Mouse (Mus musculus): ENCODE results near the gene Slc48a1. TPM values are rescaled to one million over a fixed set of nuclear protein-coding genes. Genes with fewer than 3 reads are reported as not detected.

Gene Slc48a1
- total RNA-seq, 2 experiments from 2014 or later: 44.5 to 47.1 TPM

DNA sequence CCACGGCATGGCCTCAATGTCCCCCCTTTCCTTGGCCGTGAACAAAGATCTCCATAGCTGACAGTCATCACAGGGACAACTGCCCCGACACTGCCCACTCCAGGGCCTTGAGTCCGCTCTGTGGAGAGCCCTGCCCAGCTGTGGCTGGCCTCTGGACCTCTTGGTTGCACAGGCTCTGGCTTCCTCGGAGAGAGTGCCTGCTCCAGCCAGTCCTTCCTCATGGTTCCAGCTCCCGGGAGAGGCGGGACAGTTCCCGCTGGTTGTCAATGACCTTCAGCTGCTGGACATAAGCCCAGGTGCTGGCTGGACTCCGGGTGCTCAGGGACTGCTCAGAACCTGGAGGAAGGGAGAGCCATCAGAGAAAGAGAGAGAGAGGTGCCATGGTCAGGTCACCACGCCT, 33.0 kb upstream of the Slc48a1 start:
- intact Hi-C loops (cut with DNase I): no loop called here

DNA sequence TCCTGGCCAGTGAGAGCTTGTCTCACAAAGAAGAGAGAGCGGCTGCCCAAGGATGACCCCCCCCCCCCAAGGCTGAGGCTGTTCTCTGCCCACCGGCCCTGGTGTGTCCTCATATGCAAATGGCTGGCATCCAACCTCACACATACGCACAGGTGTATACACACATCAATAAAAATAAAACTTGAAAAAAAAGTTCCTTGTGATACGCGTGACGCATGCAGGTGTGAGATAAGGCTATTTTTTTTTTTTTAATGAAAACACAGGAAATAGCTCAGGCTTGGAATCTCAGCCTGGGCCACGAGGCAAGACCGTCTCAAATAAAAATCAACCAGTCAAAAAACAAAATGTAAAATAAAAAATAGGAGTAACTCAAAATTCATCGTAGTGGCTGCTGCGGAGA, 32.0 kb upstream of the Slc48a1 start:
- intact Hi-C loops (cut with DNase I): no loop called here
- Histone ChIP-seq H3K27ac (no peak overlapping the region), H3K4me3 (no peak overlapping the region)
- DNase-seq: no peak
- TF ChIP-seq CTCF (IDR thresholded peaks at IDR 0.05): no peak

More for the DNA sequence above, 33.0 kb upstream of the Slc48a1 start:
- Histone ChIP-seq H3K4me3 (peak overlapping the region; percentile 48), H3K27ac (peak overlapping the region; percentile 87)
- no peak for TF ChIP-seq CTCF (IDR thresholded peaks at IDR 0.05)
- peak; percentile 89 for DNase-seq

DNA sequence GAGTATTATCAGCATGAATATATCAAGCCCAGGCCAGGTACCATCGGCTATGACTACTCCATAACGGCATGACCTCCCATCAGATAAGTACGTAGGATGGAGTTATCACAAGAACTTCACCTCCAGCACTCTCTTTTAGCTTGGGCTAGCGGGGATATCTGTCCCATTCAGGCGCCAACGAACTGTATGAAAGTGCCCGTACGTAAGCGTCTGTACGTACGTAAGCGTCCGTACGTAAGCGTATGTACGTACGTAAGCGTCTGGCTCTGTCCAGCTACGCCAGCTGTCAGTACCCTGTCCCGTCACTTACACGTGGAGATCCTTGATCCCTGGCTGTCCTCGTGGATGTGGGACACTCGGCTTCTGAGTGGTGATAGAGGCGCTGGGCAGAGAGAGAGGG, 31.6 kb upstream of the Slc48a1 start:
- Histone ChIP-seq H3K4me3 (no peak overlapping the region), H3K27ac (no peak overlapping the region)
- DNase-seq: no peak
- no peak for TF ChIP-seq CTCF (IDR thresholded peaks at IDR 0.05)
- intact Hi-C loops (cut with DNase I): no loop called here

DNA sequence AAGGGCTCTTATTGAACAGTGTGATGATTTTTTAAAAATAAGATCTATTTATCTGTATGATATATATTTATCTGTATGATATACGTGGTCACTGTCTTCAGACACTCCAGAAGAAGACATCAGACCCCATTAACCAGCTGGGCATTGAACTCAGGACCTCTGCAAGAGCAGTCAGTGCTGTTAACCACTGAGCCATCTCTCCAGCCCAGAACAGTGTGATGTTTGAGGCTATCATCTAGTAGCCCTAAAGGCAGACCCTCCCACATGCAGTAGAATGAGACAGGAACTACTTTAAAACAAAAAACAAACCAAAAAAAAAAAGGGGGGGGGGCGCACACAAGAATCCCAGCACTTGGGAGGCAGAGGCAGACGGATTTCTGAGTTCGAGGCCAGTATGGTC, 30.8 kb upstream of the Slc48a1 start:
- no peak overlapping the region for H3K4me3 ChIP-seq
- TF ChIP-seq CTCF (IDR thresholded peaks at IDR 0.05): no peak
- DNase-seq: no peak
- no peak overlapping the region for H3K27ac ChIP-seq
- intact Hi-C loops (cut with DNase I): no loop called here

DNA sequence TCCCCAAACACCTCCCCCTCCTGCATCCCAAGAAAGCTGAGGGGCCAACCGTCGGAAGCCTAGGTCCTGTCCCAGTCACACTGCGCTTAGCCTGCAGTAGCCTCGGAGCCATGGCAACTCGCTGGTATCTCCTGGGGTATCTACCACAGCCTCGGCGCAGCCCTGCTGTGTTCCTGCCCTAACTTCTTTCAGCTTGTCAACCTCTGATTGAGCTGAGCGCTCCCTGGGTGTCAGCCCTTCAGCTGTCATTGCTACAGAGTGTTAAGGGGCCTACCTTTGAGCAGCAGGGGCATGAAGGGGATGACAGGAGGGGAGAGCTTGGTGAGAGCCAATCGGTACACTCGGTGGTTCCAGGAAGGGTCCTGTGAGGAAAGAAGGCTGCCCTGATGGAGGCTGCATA, 30.0 kb upstream of the Slc48a1 start:
- Histone ChIP-seq H3K27ac (no peak overlapping the region), H3K4me3 (no peak overlapping the region)
- no peak for TF ChIP-seq CTCF (IDR thresholded peaks at IDR 0.05)
- DNase-seq: no peak
- intact Hi-C loops (cut with DNase I): no loop called here

DNA sequence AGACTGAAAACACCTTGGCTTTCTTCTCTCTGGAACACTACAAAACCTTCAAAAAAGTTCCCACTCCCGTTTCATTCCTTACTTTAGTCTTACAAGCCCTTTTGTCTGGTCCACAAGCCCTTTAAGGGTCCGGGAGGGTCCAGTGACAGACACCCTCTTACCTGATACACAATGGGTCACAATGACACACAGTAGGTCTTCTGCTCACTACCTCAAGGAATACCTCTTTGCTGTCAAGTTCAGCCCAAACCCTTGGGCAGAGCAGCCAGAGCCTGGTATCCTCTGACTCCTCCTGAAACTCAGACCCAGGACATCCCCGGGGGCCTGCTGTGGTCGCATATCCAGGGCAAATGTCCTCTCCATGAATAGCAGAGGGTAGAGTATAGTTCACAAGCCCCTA, 29.4 kb upstream of the Slc48a1 start:
- DNase-seq: no peak
- no peak overlapping the region for H3K4me3 ChIP-seq
- no peak overlapping the region for H3K27ac ChIP-seq
- TF ChIP-seq CTCF (IDR thresholded peaks at IDR 0.05): no peak
- intact Hi-C loops (cut with DNase I): no loop called here

DNA sequence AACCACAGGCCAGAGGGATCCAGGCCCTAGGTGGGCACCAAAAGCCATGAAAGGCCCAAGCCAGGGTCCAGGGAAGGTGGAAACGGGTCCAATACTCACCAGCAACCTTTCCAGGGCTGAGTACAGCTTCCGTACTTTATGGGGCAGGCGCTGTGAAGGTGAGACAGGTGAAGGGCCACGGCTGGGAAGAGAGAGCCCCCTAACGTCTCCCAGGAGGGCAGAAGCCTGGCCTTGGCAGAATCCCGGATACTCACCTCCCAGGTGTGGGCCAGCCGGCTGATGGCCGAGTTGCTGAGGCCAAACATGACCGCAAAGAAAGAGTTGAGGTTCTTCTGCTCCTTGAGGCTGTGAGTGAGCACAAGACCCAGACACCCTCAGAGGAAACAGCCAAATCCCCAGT, 28.9 kb upstream of the Slc48a1 start:
- no peak overlapping the region for H3K4me3 ChIP-seq
- TF ChIP-seq CTCF (IDR thresholded peaks at IDR 0.05): no peak
- intact Hi-C loops (cut with DNase I): no loop called here
- no peak for DNase-seq
- H3K27ac ChIP-seq: no peak overlapping the region

DNA sequence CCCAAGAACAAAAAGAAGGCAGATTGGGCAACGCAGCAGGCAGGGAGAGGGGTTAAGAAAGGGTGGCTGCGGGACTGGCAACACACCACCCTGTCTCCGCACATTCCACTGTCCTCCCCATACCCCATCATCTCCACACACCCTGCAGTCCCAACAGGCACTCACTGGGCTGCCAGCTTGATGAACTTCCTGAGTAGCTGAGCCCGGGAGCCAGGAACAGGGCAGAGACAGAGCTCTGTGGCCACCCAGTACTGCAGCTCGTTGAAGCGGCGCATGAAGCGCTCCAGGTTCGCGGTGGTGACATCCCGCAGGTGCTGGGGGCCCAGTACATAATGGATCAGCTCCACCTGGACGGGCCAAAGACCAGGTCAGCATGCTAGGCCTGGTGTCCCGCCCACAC, 28.5 kb upstream of the Slc48a1 start:
- Histone ChIP-seq H3K4me3 (no peak overlapping the region), H3K27ac (peak overlapping the region; percentile 53; the same call in 1 of the 2 replicates)
- no peak for TF ChIP-seq CTCF (IDR thresholded peaks at IDR 0.05)
- DNase-seq: no peak
- intact Hi-C loops (cut with DNase I): loop anchor here (1.0 kb wide), 1 partner anchor 20 kb away; no protein-coding TSS in a partner anchor

DNA sequence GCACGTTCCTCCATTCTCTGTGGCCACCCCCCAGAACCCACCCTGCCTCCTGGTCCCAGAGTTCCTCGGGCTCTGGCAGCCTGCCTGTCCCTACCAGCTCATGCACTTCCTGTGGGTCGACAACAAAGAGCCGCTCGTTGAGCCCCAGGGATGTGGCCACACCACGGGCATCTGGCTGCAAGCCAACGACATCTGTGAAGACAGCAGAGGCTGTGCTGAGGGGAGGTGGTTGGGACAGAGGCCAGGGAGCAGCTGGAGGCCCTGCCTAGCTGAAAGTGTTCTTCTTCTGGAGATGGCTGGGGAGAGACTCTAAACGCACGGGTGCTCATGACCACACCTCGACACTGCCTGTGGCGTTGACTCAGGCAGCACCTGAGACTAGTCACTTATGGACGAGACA, 27.6 kb upstream of the Slc48a1 start:
- DNase-seq: peak; percentile 69
- intact Hi-C loops (cut with DNase I): loop anchor here (1.0 kb wide), 1 partner anchor 20 kb away; no protein-coding TSS in a partner anchor
- TF ChIP-seq CTCF (IDR thresholded peaks at IDR 0.05): no peak
- Histone ChIP-seq H3K4me3 (no peak overlapping the region), H3K27ac (peak overlapping the region; percentile 53; the same call in 1 of the 2 replicates)

DNA sequence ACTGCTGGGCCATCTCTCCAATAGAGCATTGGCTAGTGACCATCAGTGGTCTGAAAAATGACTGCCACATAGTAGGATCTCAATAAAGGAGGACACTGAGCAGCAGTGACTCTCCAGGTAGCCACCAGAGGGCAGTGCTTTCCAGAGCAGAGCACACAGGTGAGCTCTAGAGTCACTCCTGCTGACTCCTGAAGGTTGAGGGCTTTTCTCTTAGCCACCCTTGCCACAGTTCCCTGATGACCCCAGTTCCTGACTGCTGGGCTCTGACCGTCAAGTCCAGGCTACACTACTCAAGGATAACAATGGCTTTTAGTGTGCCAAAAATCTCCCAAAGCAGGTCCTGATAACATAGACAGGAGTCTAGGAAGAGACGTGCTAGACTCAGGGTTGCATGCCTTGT, 26.6 kb upstream of the Slc48a1 start:
- TF ChIP-seq CTCF (IDR thresholded peaks at IDR 0.05): peak; percentile 51
- DNase-seq: no peak
- H3K4me3 ChIP-seq: no peak overlapping the region
- intact Hi-C loops (cut with DNase I): no loop called here
- peak overlapping the region; percentile 51; the same call in 1 of the 2 replicates for H3K27ac ChIP-seq

DNA sequence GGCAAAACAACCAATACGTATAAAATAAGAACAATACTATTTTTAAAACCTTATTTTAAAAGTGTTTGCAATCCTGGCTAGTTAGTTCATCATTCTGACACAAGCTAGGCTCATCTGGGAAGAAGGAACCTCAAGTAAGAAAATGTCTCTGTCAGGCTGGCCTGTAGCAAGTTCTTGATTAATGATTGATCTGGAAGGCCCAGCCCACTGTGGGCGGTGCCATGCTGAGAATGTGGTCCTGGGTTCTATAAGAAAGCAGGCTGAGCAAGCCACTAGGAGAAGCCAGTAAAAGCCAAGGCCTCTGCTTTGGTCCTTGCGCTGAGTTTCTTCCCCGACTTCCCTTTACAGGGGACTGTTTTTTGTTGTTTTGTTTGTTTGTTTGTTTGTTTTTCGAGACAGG, 25.8 kb upstream of the Slc48a1 start:
- TF ChIP-seq CTCF (IDR thresholded peaks at IDR 0.05): no peak
- Histone ChIP-seq H3K4me3 (no peak overlapping the region), H3K27ac (peak overlapping the region; percentile 51; the same call in 1 of the 2 replicates)
- no peak for DNase-seq
- intact Hi-C loops (cut with DNase I): no loop called here

DNA sequence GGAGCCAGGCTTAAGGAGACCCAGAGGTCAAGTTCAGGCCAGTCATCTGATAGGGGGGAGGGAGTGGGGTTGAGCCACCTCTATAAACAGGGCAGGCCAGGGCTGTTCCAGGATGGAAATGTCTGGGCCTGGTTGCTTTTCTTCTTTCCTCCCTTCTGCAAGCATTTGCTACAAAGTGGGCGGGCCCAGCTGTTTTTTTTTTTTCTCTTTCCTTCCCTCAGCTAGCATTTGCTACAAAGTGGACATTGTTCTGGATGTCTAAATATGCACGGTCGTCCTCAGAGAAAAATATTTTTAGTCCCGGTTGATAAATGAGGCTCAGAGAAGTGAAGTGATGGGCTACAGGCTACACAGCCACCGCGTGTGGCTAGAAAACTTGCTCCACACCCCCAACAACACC, 23.8 kb upstream of the Slc48a1 start:
- DNase-seq: no peak
- intact Hi-C loops (cut with DNase I): no loop called here
- no peak for TF ChIP-seq CTCF (IDR thresholded peaks at IDR 0.05)
- Histone ChIP-seq H3K27ac (peak overlapping the region; percentile 63), H3K4me3 (no peak overlapping the region)

DNA sequence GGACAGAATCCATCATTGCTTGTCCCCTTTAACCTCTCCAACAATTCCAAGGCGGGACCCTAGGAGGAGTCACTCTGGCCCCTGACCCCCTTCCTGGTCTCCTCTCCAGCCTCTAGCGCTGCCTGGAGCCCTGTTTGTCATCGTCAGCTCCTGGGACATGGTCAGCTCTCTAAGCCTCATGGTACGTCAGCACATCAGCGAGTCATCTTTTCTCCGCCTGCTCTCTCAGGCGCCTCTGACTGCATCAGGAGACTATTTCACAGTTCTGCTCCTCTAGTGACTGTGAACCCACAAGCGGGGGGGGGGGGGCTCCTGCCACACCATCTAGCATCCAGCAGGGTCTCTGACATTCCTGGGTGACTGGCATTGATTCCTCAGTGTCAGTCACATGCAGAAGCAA, 23.0 kb upstream of the Slc48a1 start:
- Histone ChIP-seq H3K27ac (no peak overlapping the region), H3K4me3 (no peak overlapping the region)
- no peak for TF ChIP-seq CTCF (IDR thresholded peaks at IDR 0.05)
- no peak for DNase-seq
- intact Hi-C loops (cut with DNase I): no loop called here

DNA sequence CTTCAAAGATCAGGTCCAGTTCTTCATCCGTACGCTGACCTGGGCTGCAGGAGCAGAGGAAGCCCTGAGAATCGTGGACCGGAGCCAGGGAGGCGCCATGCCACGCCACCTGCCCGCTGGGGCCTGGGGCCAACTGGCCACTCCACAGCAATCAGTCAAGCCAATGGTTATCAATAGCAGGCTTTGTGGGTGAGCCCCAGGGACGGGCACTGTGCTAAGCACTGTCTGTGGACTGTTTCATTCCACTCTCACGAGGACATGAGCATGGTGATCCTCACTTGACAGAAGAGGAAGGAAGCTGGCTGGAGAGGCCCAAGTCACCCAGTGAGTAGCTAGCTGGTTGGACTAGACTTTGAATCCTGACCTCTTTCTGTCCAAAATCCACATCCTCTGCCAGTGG, 18.3 kb upstream of the Slc48a1 start:
- no peak for TF ChIP-seq CTCF (IDR thresholded peaks at IDR 0.05)
- intact Hi-C loops (cut with DNase I): no loop called here

More for the DNA sequence above, 18.3 kb upstream of the Slc48a1 start:
- no peak for DNase-seq
- Histone ChIP-seq H3K4me3 (no peak overlapping the region), H3K27ac (peak overlapping the region; percentile 13; the same call in 1 of the 2 replicates)
